Mouse (Mus musculus) kidney, postnatal 10 days (tissue): ENCODE measurements around the gene Selenok.

ENCODE experiments used
- DNase-seq: peaks from one replicate; pipeline ENCODE4 v3.0.0; 2021; ENCODE audit warnings: mixed read lengths

Selenok gene

DNA sequence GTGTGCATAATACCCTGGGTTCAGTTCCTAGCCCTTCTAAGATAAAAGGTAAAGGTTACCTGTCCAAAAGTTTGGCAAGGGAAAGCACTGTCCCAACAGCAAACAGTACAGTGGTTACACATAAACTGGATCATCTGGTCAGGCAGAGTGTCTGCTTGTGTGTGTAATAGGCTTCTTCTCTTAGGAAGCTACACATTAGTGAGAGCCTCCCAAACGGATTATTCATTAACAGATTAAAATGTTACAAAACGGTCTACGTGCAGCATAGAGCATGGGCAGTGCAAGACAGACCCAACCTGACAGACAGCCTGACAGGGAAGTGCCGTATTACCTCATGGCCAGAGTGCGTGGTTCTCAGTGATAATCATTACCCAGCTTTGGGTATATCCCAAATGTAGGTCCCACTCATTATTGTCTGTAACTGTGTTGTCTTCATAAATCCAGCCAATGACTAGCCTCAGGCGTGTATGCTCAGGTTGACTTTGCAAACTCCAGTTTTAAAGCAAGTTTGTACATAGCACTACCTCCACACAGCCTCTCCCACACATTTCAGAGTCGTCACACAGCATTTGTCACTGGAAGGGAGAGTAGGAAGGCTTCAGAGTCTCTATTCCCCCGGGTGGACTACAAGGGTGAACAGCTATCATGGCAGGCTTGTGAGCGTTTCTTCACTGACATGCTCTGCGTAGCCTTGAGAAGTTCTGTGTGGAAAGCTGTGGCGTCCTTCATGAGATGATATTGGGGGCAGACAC, 28.1 kb downstream of the Selenok start:
- DNase-seq, result peak; percentile 29

DNA sequence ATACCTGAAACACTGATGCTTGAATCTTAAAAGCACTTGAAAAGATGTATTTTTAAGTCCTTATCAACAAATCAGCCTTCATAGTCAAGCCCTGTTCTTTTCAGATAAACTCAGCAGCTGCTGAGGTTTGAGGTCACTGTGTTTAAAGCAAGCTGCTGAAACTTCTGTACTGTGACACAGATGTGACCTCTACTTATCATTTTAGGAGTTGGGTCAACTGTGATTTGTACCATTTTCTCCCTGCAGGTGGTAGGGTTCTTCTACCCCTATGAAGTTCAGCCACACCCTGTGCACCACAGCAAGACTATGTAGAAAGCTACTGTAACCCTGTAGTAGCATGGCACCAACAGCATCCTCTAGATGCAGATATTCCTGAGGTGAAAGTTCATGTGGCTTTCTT, 29.2 kb downstream of the Selenok start:
- no peak for DNase-seq

GRCm38 (mm10) chr14:29998747-29999474, 30.8 kb downstream of the Selenok start:
- no peak for DNase-seq

- no peak for DNase-seq
Observed at GRCm38 (mm10) chr14:29999475-29999811, 31.3 kb downstream of the Selenok start.

DNA sequence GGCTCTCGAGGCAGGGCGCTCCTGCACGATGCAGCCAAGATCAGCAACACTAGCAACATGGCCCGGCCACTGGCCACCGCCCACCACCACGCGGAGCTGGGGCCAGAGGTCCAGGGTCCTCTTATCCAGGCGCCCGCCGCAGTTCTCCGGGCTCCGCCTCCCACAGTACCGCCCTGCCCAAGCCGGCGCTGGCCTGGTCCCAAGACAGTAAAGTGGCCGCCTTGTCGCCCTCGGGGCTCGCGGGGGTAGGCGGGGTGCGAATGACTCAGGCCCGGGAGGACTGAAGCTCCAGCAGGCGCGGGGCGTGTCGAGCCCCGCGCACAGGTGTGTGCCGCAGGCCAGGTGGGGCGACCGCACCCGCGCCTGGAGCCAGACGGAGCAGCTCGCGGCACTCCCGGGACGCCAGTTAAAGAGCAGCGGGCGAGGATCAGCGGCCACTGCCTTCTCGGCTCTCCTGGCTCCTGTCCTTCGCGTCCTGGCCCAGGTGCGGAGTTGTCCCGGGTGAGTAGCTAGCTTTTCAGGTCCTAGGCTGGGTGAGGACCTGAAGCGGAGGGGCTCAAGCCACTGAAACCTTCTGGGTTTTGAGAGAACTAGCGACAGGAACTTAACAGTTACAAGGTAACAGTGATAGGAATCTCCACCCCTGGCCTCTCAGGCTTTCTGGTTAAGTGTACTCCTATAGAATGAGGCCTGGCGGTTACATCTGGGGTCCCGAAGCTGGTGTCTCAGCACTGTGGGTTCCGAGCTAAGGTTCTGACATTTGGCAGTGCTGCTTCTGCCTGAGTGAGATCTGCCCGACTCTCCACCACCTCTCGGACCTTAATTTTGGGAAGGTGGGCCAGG, 40.8 kb downstream of the Selenok start, which contains the start of the genes Il17rb and Chdh:
Gene Il17rb, minus strand, starts transcription at position 164 of the 843 bp plus-strand sequence.
Gene Chdh, plus strand, starts transcription at position 291 of the 843 bp plus-strand sequence.
- peak; percentile 88 for DNase-seq

GRCm38 (mm10) chr14:30009864-30010560, 41.9 kb downstream of the Selenok start:
- DNase-seq, result peak; percentile 89

GRCm38 (mm10) chr14:30011886-30012560, 43.9 kb downstream of the Selenok start:
- peak; percentile 76 for DNase-seq

- DNase-seq, result no peak
Observed at GRCm38 (mm10) chr14:30014487-30014886, 46.4 kb downstream of the Selenok start.

- DNase-seq, result no peak
Observed at GRCm38 (mm10) chr14:30015008-30015407, 46.9 kb downstream of the Selenok start.

GRCm38 (mm10) chr14:30016666-30017065, 48.6 kb downstream of the Selenok start:
- no peak for DNase-seq

- DNase-seq, result no peak
Observed at GRCm38 (mm10) chr14:30017794-30018462, 49.8 kb downstream of the Selenok start.

GRCm38 (mm10) chr14:30018463-30018801, 50.3 kb downstream of the Selenok start:
- DNase-seq, result no peak

GRCm38 (mm10) chr14:30018846-30019245, 50.7 kb downstream of the Selenok start:
- no peak for DNase-seq

- DNase-seq, result peak; percentile 50
Observed at GRCm38 (mm10) chr14:30019375-30019774, 51.3 kb downstream of the Selenok start.

DNA sequence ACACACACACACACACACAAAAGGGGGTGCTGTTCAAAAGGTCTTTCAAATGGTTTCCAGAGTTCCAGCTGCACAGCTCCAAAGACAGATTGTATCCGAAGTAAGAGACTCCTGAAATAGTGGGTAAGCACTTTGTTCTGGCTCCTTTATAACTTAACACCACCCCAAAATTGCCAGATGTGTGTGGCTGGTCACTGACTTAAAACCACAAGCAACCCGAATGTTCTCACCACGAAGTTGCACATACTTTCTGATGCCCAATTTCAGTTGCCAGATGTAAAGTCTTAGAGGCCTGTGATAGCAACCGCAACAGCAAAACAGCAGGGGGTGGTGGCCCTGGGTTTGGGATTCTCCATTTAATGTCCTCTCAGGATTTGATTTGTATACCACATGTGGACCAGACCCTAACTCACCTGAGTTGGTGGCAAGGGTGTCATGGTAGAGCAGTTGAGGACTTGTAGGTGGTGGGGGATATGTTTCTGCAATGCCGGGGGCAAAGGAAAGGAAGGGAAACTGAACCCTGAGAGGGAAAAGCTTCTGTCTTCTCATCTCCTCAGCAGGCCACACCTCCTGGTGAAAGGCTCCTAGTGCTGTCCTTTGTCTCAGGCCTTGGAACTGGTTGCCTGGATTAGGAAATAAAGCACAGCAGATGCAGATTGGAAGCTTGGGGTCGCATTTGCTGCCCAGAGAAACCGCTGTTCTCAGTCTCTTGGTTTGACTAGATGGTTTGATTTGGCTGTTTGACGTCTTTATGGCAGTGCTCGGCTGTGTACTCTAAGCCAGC, 51.9 kb downstream of the Selenok start:
- no peak for DNase-seq

GRCm38 (mm10) chr14:30022471-30022870, 54.4 kb downstream of the Selenok start:
- DNase-seq, result no peak

- DNase-seq, result no peak
Observed at GRCm38 (mm10) chr14:30024387-30024786, 56.3 kb downstream of the Selenok start.
